Mouse (Mus musculus) cerebellum, adult (tissue): ENCODE measurements around the gene Bcdin3d.

Source experiments
- ATAC-seq: cut with Nextera tagmentation; 2 replicates; pipeline ENCODE4 v1.9.2; 2017; ENCODE audit warnings: mild to moderate bottlenecking, moderate library complexity, mixed read lengths; ENCODE audit not compliant: insufficient number of reproducible peaks, low FRiP score, low TSS enrichment

Gene Bcdin3d

GRCm38 (mm10) chr15:99474576-99474926, at the start of gene Bcdin3d:
Gene Bcdin3d, minus strand, starts transcription at chr15:99474730.
- peak; percentile 73 for ATAC-seq

- ATAC-seq = no peak
These were observed 45.8 kb upstream of the Bcdin3d start for GRCm38 (mm10) chr15:99520306-99520705.

GRCm38 (mm10) chr15:99519626-99520025, 45.1 kb upstream of the Bcdin3d start:
- ATAC-seq = no peak

- ATAC-seq = no peak
These were observed 43.2 kb upstream of the Bcdin3d start for GRCm38 (mm10) chr15:99517715-99518114.

- ATAC-seq = no peak
These were observed 42.2 kb upstream of the Bcdin3d start for GRCm38 (mm10) chr15:99516715-99517114.

GRCm38 (mm10) chr15:99511797-99512525, 37.4 kb upstream of the Bcdin3d start:
- ATAC-seq = peak; percentile 60; the same call in 1 of the 2 replicates

- ATAC-seq = no peak
These were observed 36.1 kb upstream of the Bcdin3d start for GRCm38 (mm10) chr15:99510621-99511020.

GRCm38 (mm10) chr15:99509840-99510239, 35.3 kb upstream of the Bcdin3d start:
- ATAC-seq = no peak

GRCm38 (mm10) chr15:99505324-99506095, 31.0 kb upstream of the Bcdin3d start:
- ATAC-seq = no peak

GRCm38 (mm10) chr15:99503256-99503655, 28.7 kb upstream of the Bcdin3d start:
- no peak for ATAC-seq

- ATAC-seq = no peak
These were observed 27.8 kb upstream of the Bcdin3d start for GRCm38 (mm10) chr15:99502311-99502831.

- ATAC-seq = no peak
These were observed 27.0 kb upstream of the Bcdin3d start for GRCm38 (mm10) chr15:99501292-99502260.

GRCm38 (mm10) chr15:99500320-99500719, 25.8 kb upstream of the Bcdin3d start:
- ATAC-seq = no peak

- ATAC-seq = no peak
These were observed 25.2 kb upstream of the Bcdin3d start for GRCm38 (mm10) chr15:99499726-99500125.

GRCm38 (mm10) chr15:99498781-99499180, 24.3 kb upstream of the Bcdin3d start:
- ATAC-seq = no peak

GRCm38 (mm10) chr15:99498356-99498755, 23.8 kb upstream of the Bcdin3d start:
- no peak for ATAC-seq

GRCm38 (mm10) chr15:99497527-99498242, 23.2 kb upstream of the Bcdin3d start:
- peak; percentile 41 for ATAC-seq

GRCm38 (mm10) chr15:99497061-99497460, 22.5 kb upstream of the Bcdin3d start:
- ATAC-seq = peak; percentile 53

GRCm38 (mm10) chr15:99484745-99485144, 10.2 kb upstream of the Bcdin3d start:
- ATAC-seq = no peak

- ATAC-seq = no peak
These were observed 1.3 kb upstream of the Bcdin3d start for GRCm38 (mm10) chr15:99475814-99476213.
